In the genomic region with DNA sequence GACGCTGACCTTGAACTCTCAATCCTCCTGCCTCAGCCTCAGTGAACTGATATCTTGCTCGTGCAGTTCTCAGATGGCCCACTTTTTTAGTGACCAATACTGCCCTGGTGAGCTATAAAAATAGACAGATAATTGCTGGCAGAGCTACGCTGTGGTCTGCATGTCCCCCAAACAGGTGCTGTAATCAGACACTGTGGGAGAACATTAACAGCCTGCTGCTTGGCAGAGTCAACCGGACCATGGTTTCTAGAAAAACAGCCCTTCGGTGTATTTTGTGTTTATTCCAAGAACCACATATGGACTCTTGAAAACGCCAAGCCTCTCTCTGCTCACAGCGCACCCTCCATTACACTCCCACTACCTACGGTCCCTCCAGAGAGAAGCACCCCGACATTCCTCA, we compare ENCODE assay signal across 15 mouse cellular contexts. TPM values are rescaled to one million over a fixed set of nuclear protein-coding genes. Genes with fewer than 3 reads are reported as not detected.
DNase-seq lines count a peak whose midpoint lies in the region; ATAC-seq and TF ChIP-seq lines count a peak whose summit lies in the region.
"Had no signal": no experiment of that assay in that cellular context is flagged by ENCODE, and none has a peak within 500 bp of the region (broad histone marks: within the 10 kb centered on the region; RNA-seq: fewer than 3 reads in every experiment).

No protein-coding gene starts in this region.

- no peaks in the 10 kb centered on the region for H3K27me3 ChIP-seq in heart, embryonic 16.5 days (ENCODE audit: control insufficient read depth, insufficient read depth, low read length)
- H3K27me3 ChIP-seq in lung, embryonic 16.5 days (ENCODE audit: control insufficient read depth, insufficient read depth, low read depth, low read length): no peaks in the 10 kb centered on the region
- H3K27me3 ChIP-seq: heart, embryonic 12.5 days had no signal

- peaks cover 3% of the 10 kb centered on the region; the same call in 1 of the 2 replicates for H3K36me3 ChIP-seq in heart, embryonic 16.5 days (ENCODE audit: control insufficient read depth, insufficient read depth)
- H3K36me3 ChIP-seq in lung, embryonic 16.5 days (ENCODE audit: control insufficient read depth, insufficient read depth, low read length): no peaks in the 10 kb centered on the region
- H3K36me3 ChIP-seq in ES-E14 (ENCODE audit: control insufficient read depth, insufficient read depth, low read length, poor library complexity, severe bottlenecking): no peaks in the 10 kb centered on the region

- ATAC-seq in heart, embryonic 16.5 days (replicated peaks; ENCODE audit: extremely low read depth, insufficient read depth, low FRiP score): no peak
- peak; percentile 15; the same call in 1 of the 2 replicates for ATAC-seq in lung, embryonic 16.5 days (ENCODE audit: low read depth)
- ATAC-seq in megakaryocyte-erythroid progenitor cell, adult 5-6 weeks (replicated peaks; ENCODE audit: low FRiP score, low TSS enrichment, poor library complexity, severe bottlenecking): peak; percentile 12; the same call in 1 of the 2 replicates
- no peak for ATAC-seq in erythroblast, adult 5-6 weeks (replicated peaks; ENCODE audit: low FRiP score, poor library complexity, severe bottlenecking)

- H3K4me2 ChIP-seq in heart, embryonic 16.5 days (ENCODE audit: low read depth, low read length): no peak overlapping the region
- no peak overlapping the region for H3K4me2 ChIP-seq in lung, embryonic 16.5 days (ENCODE audit: low read depth, low read length)
- H3K4me2 ChIP-seq: heart, embryonic 12.5 days had no signal

- WGBS in heart, embryonic 16.5 days: 80% methylated on average over 9 of the region's 9 CpGs
- 83% methylated on average over 9 of the region's 9 CpGs for WGBS in lung, embryonic 16.5 days

- no peak overlapping the region for H3K9ac ChIP-seq in heart, embryonic 16.5 days (ENCODE audit: low read length)
- H3K9ac ChIP-seq in lung, embryonic 16.5 days (ENCODE audit: low read length): no peak overlapping the region
- H3K9ac ChIP-seq in ES-E14 (ENCODE audit: insufficient read depth, low read depth, low read length, poor library complexity, severe bottlenecking): no peak overlapping the region; the same call in 1 of the 2 replicates
- H3K9ac ChIP-seq: heart, embryonic 12.5 days; liver, embryonic 14.5 days had no signal

- intact Hi-C loops in heart, postnatal 14 days (cut with DNase I): no loop called here

- H3K4me3 ChIP-seq in heart, embryonic 16.5 days (ENCODE audit: low read length): no peak overlapping the region
- no peak overlapping the region for H3K4me3 ChIP-seq in lung, embryonic 16.5 days (ENCODE audit: low read length)
- H3K4me3 ChIP-seq in ES-E14 (ENCODE audit: insufficient read depth in 1 of 2, low read depth in 1 of 2, low read length in 2 of 2, poor library complexity in 1 of 2, severe bottlenecking in 1 of 2): peak overlapping the region; percentile 47 to 61; a peak in 2 of 4 replicates
- H3K4me3 ChIP-seq: erythroblast, embryonic 14.5 days; heart, embryonic 12.5 days; layer of hippocampus, adult 2 months had no signal

- peak overlapping the region; percentile 37; the same call in 1 of the 2 replicates for H3K27ac ChIP-seq in heart, embryonic 16.5 days (ENCODE audit: low read length)
- H3K27ac ChIP-seq in lung, embryonic 16.5 days (ENCODE audit: low read length): no peak overlapping the region
- no peak overlapping the region; the same call in 1 of the 2 replicates for H3K27ac ChIP-seq in ES-E14 (ENCODE audit: insufficient read depth, low read depth, low read length, poor library complexity, severe bottlenecking)
- H3K27ac ChIP-seq: layer of hippocampus, adult 2 months; liver, embryonic 14.5 days had no signal

- no peak for DNase-seq in heart, postnatal 14 days
- DNase-seq in lung, postnatal 36 days: no peak
- no peak for DNase-seq in ES-E14 (ENCODE audit: low read depth, low spot score)
- DNase-seq: adrenal gland, postnatal 10 days; embryo, embryonic 11 days; heart, postnatal 4 days; kidney, adult 8-10 months had no signal

- H3K9me3 ChIP-seq in heart, embryonic 16.5 days (replicated peaks; ENCODE audit: control insufficient read depth, low read length): no peaks in the 10 kb centered on the region
- H3K9me3 ChIP-seq in lung, embryonic 16.5 days (ENCODE audit: control insufficient read depth, low read length): 0 out of 2 replicates have a peak, but pooled peaks cover 3% of the 10 kb centered on the region
- no peaks in the 10 kb centered on the region for H3K9me3 ChIP-seq in ES-E14 (ENCODE audit: control insufficient read depth, insufficient read depth, low read depth, low read length)

- H3K4me1 ChIP-seq in heart, embryonic 16.5 days (ENCODE audit: control insufficient read depth, insufficient read depth, low read length): peaks cover 36% of the 10 kb centered on the region
- peaks cover 14% of the 10 kb centered on the region for H3K4me1 ChIP-seq in lung, embryonic 16.5 days (replicated peaks; ENCODE audit: control insufficient read depth, insufficient read depth, low read length)
- peaks cover 3 to 24% of the 10 kb centered on the region in 2 experiments; a peak in 2 of 4 replicates for H3K4me1 ChIP-seq in ES-E14 (ENCODE audit: control insufficient read depth in 2 of 2, insufficient read depth in 2 of 2, low read length in 2 of 2, poor library complexity in 1 of 2)

- in situ Hi-C loops in ES-E14 (cut with MboI; ENCODE audit: low sequenced_read_pairs in 2 of 2, unreplicated experiment in 2 of 2): no loop called here

TF ChIP-seq in ES-E14, 5 proteins besides CTCF, POLR2A, EP300 and RAD21:
- TF ChIP-seq HCFC1 (IDR thresholded peaks at IDR 0.05; ENCODE audit: borderline replicate concordance, insufficient read depth, low read length): no peak
- TF ChIP-seq ZC3H11A (IDR thresholded peaks at IDR 0.05; ENCODE audit: borderline replicate concordance, low read depth, low read length): no peak
- TF ChIP-seq CHD2 (IDR thresholded peaks at IDR 0.05; ENCODE audit: low read depth, low read length): no peak
- no peak for TF ChIP-seq ZNF384 (IDR thresholded peaks at IDR 0.05; ENCODE audit: low read depth, low read length)
- no peak for TF ChIP-seq MAFK (IDR thresholded peaks at IDR 0.05; ENCODE audit: insufficient read depth, low read depth, low read length)

RNA-seq across cellular contexts. Expression of a gene that starts 26.2 kb away (rescaled TPM):
- 12.4 and 12.5 TPM in 2 replicates for polyA plus RNA-seq in heart, embryonic 16.5 days (2015; fragmentation: Nextera tagmentation; extraction: Ambion mirVana)
- 10 to 100 TPM; 17.5 to 18.5 TPM for total RNA-seq in heart, postnatal 14 days (2021)
- 16.3 and 18.3 TPM in 2 replicates for polyA plus RNA-seq in lung, embryonic 16.5 days (2015; fragmentation: Nextera tagmentation; extraction: Ambion mirVana)
- total RNA-seq in ES-E14 (2012; rRNA removed): 3.3 and 7.9 TPM in 2 replicates
- 10.4 and 12.3 TPM in 2 replicates for total RNA-seq in megakaryocyte-erythroid progenitor cell, adult 5-6 weeks (2014; fragmentation: Nextera tagmentation)
- total RNA-seq in megakaryocyte-erythroid progenitor cell, adult 5-6 weeks (2017): 8.2 and 17.3 TPM in 2 replicates
- 6.1 and 6.3 TPM in 2 replicates for total RNA-seq in erythroblast, adult 5-6 weeks (2015; ENCODE audit: low replicate concordance)
- 4.4 and 11.2 TPM in 2 replicates for total RNA-seq in erythroblast, adult 5-6 weeks (2017; ENCODE audit: low replicate concordance)

Comparison
In these comparisons a context has a peak if more than half of its experiments do, and no peak if none do; other contexts are left out.
1. ATAC-seq: peak in lung, embryonic 16.5 days (single experiment) and megakaryocyte-erythroid progenitor cell, adult 5-6 weeks (single experiment); none in heart, embryonic 16.5 days (single experiment) and erythroblast, adult 5-6 weeks (single experiment).
2. H3K4me3 ChIP-seq: peak in ES-E14 (2 of 2); none in heart, embryonic 16.5 days (single experiment) and lung, embryonic 16.5 days (single experiment).